Mouse (Mus musculus): ENCODE results near the gene Pid1. TPM values are rescaled to one million over a fixed set of nuclear protein-coding genes. Genes with fewer than 3 reads are reported as not detected.
"Not testable (repeated sequence)": the region's sequence is repeated elsewhere in the genome, so short reads cannot be mapped to it uniquely, and the experiment has no call there.

The Pid1 gene
- total RNA-seq, 2 experiments from 2014 or later, result 4.0 to 5.9 TPM

GRCm38 (mm10) chr1:84278359-84279255, 85.4 kb downstream of the Pid1 start:
- DNase-seq (ENCODE audit: low spot score), result no peak

GRCm38 (mm10) chr1:84272951-84273350, 91.0 kb downstream of the Pid1 start:
- DNase-seq (ENCODE audit: low spot score), result no peak

- DNase-seq (ENCODE audit: low spot score), result no peak
Measured at GRCm38 (mm10) chr1:84271712-84272200, 92.2 kb downstream of the Pid1 start.

- no peak for DNase-seq (ENCODE audit: low spot score)
Measured at GRCm38 (mm10) chr1:84257656-84258055, 106.3 kb downstream of the Pid1 start.

GRCm38 (mm10) chr1:84254361-84254760, 109.6 kb downstream of the Pid1 start:
- DNase-seq (ENCODE audit: low spot score), result no peak

GRCm38 (mm10) chr1:84253838-84254237, 110.1 kb downstream of the Pid1 start:
- DNase-seq (ENCODE audit: low spot score), result no peak

- no peak for DNase-seq (ENCODE audit: low spot score)
Measured at GRCm38 (mm10) chr1:84251205-84251604, 112.8 kb downstream of the Pid1 start.

GRCm38 (mm10) chr1:84250770-84251169, 113.2 kb downstream of the Pid1 start:
- DNase-seq (ENCODE audit: low spot score), result no peak

- no peak for DNase-seq (ENCODE audit: low spot score)
Measured at GRCm38 (mm10) chr1:84249772-84250338, 114.1 kb downstream of the Pid1 start.

- no peak for DNase-seq (ENCODE audit: low spot score)
Measured at GRCm38 (mm10) chr1:84247111-84247510, 116.9 kb downstream of the Pid1 start.

GRCm38 (mm10) chr1:84241192-84241828, 122.7 kb downstream of the Pid1 start:
- DNase-seq (ENCODE audit: low spot score), result peak; percentile 40

GRCm38 (mm10) chr1:84240203-84240602, 123.8 kb downstream of the Pid1 start:
- no peak for DNase-seq (ENCODE audit: low spot score)

GRCm38 (mm10) chr1:84230431-84230830, 133.5 kb downstream of the Pid1 start:
- DNase-seq (ENCODE audit: low spot score), result no peak

- DNase-seq (ENCODE audit: low spot score), result peak; percentile 78
Measured at GRCm38 (mm10) chr1:84225626-84226025, 138.4 kb downstream of the Pid1 start.

GRCm38 (mm10) chr1:84222051-84222450, 141.9 kb downstream of the Pid1 start:
- DNase-seq (ENCODE audit: low spot score), result no peak

GRCm38 (mm10) chr1:84218605-84219004, 145.4 kb downstream of the Pid1 start:
- peak; percentile 48 for DNase-seq (ENCODE audit: low spot score)

- no peak for DNase-seq (ENCODE audit: low spot score)
Measured at GRCm38 (mm10) chr1:84217777-84218176, 146.2 kb downstream of the Pid1 start.

- no peak for DNase-seq (ENCODE audit: low spot score)
Measured at GRCm38 (mm10) chr1:84211507-84211906, 152.5 kb downstream of the Pid1 start.

- not testable (repeated sequence) for DNase-seq (ENCODE audit: low spot score)
Measured at GRCm38 (mm10) chr1:84205746-84206145, 158.2 kb downstream of the Pid1 start.

- DNase-seq (ENCODE audit: low spot score), result no peak
Measured at GRCm38 (mm10) chr1:84203494-84203893, 160.5 kb downstream of the Pid1 start.

GRCm38 (mm10) chr1:84199890-84200289, 164.1 kb downstream of the Pid1 start:
- no peak for DNase-seq (ENCODE audit: low spot score)

- DNase-seq (ENCODE audit: low spot score), result peak; percentile 10
Measured at GRCm38 (mm10) chr1:84198887-84199286, 165.1 kb downstream of the Pid1 start.
